Mouse (Mus musculus) liver, embryonic 14.5 days (tissue): Measurements from ENCODE around the gene Sh3d21. TPM values are rescaled to one million over a fixed set of nuclear protein-coding genes. Genes with fewer than 3 reads are reported as not detected.

Experiments used
- ATAC-seq: fragments of 200-750 bp; cut with Nextera tagmentation; 2 replicates; pipeline ENCODE4 v1.8.0; 2017; ENCODE audit warnings: moderate number of reproducible peaks, mild to moderate bottlenecking, moderate library complexity; ENCODE audit not compliant: insufficient read depth
- DNase-seq, 3 experiments: peaks; one replicate each; pipeline ENCODE4 v3.0.0-alpha.2; 2012 to 2013; ENCODE audit warnings: low read depth in 3 of 3, low spot score in 3 of 3
- H3K27ac ChIP-seq: fragments of 300-500 bp; sonication (generic); 2 replicates; pipeline ENCODE4 v1.5.1; 2014; ENCODE audit warnings: moderate library complexity, mild to moderate bottlenecking, control low read depth, inconsistent platforms
- H3K27me3 ChIP-seq: fragments of 300-500 bp; sonication (generic); 2 replicates; pipeline ENCODE4 v1.6.1; 2014; ENCODE audit warnings: mild to moderate bottlenecking, low read length, moderate library complexity; ENCODE audit not compliant: control insufficient read depth, insufficient read depth
- H3K36me3 ChIP-seq: fragments of 300-500 bp; sonication (generic); replicated peaks from 2 replicates; pipeline ENCODE4 v1.6.1; 2014; ENCODE audit warnings: low read depth; ENCODE audit not compliant: control insufficient read depth, insufficient read depth
- H3K4me1 ChIP-seq, 2 experiments: fragments of 200-500 bp in 1 of 2; fragments of 300-500 bp in 1 of 2; sonication (generic) in 1 of 2; replicated peaks; 2 replicates each; pipeline ENCODE4 v1.6.1; 2012 to 2014; ENCODE audit warnings: antibody characterized with exemption in 1 of 2, inconsistent platforms in 1 of 2, low read length in 1 of 2; ENCODE audit not compliant: control insufficient read depth in 2 of 2, insufficient read depth in 2 of 2
- H3K4me2 ChIP-seq: fragments of 300-500 bp; sonication (generic); 2 replicates; pipeline ENCODE4 v1.6.1; 2014; ENCODE audit warnings: low read depth, mild to moderate bottlenecking, control low read depth, moderate library complexity
- H3K4me3 ChIP-seq, 2 experiments: fragments of 200-500 bp in 1 of 2; fragments of 300-500 bp in 1 of 2; sonication (generic) in 1 of 2; 2 replicates each; pipeline ENCODE4 v1.5.1; 2012 to 2014; ENCODE audit warnings: low read depth in 2 of 2, low read length in 2 of 2, mild to moderate bottlenecking in 2 of 2, control low read depth in 1 of 2, inconsistent platforms in 1 of 2, moderate library complexity in 1 of 2; ENCODE audit not compliant: insufficient read depth in 1 of 2
- H3K9ac ChIP-seq: fragments of 300-500 bp; sonication (generic); replicated peaks from 2 replicates; pipeline ENCODE4 v1.6.1; 2014; ENCODE audit warnings: mild to moderate bottlenecking, control low read depth, moderate library complexity
- H3K9me3 ChIP-seq: fragments of 300-500 bp; sonication (generic); 2 replicates; pipeline ENCODE4 v1.6.1; 2016; ENCODE audit warnings: low read length, mixed read lengths; ENCODE audit not compliant: control insufficient read depth
- CTCF ChIP-seq: IDR thresholded peaks from 2 replicates; pipeline ENCODE4 v1.5.1; 2016; ENCODE audit warnings: antibody characterized with exemption, low read depth, control low read depth
- EP300 ChIP-seq: IDR thresholded peaks from 2 replicates; pipeline ENCODE4 v1.6.1; 2016; ENCODE audit warnings: antibody characterized with exemption, low read depth
- WGBS: fragments of 180-500 bp; shearing (Covaris S2); extraction: QIAGEN DNeasy Blood & Tissue Kit; methylation state at CpG from one replicate; pipeline ENCODE4 v1.1.7; 2014; ENCODE audit not compliant: insufficient replicate concordance; 5-methylcytosine and 5-hydroxymethylcytosine counted together
- polyA plus RNA-seq, 2 experiments: library from polyadenylated mRNA; depleted of rRNA in 1 of 2; stranded (reverse) in 1 of 2; unstranded in 1 of 2; fragments of >200 nt; fragmentation: Nextera tagmentation in 1 of 2; extraction: Ambion mirVana in 1 of 2; gene quantifications; 2 replicates each; pipeline versions ENCODE4 v1.2.1 to v1.2.3; 2012 to 2014

The Sh3d21 gene
- polyA plus RNA-seq, 2 experiments = 0.46 to 0.93 TPM

GRCm38 (mm10) chr4:126109613-126110373, 53.5 kb downstream of the Sh3d21 start:
- DNase-seq = no peak
- Histone ChIP-seq H3K36me3 (no peaks in the 10 kb centered on the region), H3K27ac (no peak overlapping the region), H3K9ac (no peak overlapping the region), H3K27me3 (no peaks in the 10 kb centered on the region), H3K4me3 (no peak overlapping the region), H3K4me2 (no peak overlapping the region; the same call in 1 of the 2 replicates), H3K9me3 (no peaks in the 10 kb centered on the region), H3K4me1 (peaks cover 12 to 33% of the 10 kb centered on the region in 2 experiments)
- no peak for TF ChIP-seq EP300
- no peak for TF ChIP-seq CTCF
- ATAC-seq = no peak
- WGBS = 64% methylated on average over 10 of the region's 10 CpGs

- DNase-seq (no peak), ATAC-seq (no peak)
- WGBS = 53% methylated on average over 8 of the region's 8 CpGs
- TF ChIP-seq CTCF (no peak), EP300 (no peak)
- Histone ChIP-seq H3K4me1 (peaks cover 18 to 36% of the 10 kb centered on the region in 2 experiments), H3K36me3 (no peaks in the 10 kb centered on the region), H3K27me3 (no peaks in the 10 kb centered on the region), H3K9me3 (no peaks in the 10 kb centered on the region), H3K27ac (no peak overlapping the region), H3K4me3 (no peak overlapping the region), H3K9ac (no peak overlapping the region), H3K4me2 (no peak overlapping the region)
Observed at GRCm38 (mm10) chr4:126108061-126108740, 55.1 kb downstream of the Sh3d21 start.

GRCm38 (mm10) chr4:126105131-126105783, 58.0 kb downstream of the Sh3d21 start:
- peak overlapping the region in 1 of 2 experiments; percentile 76; a peak in 1 of 4 replicates for H3K4me3 ChIP-seq
- TF ChIP-seq CTCF (no peak), EP300 (no peak)
- no peak overlapping the region; the same call in 1 of the 2 replicates for H3K9ac ChIP-seq
- no peaks in the 10 kb centered on the region for H3K36me3 ChIP-seq
- H3K4me1 ChIP-seq = peaks cover 31 to 43% of the 10 kb centered on the region in 2 experiments
- no peak for DNase-seq
- no peaks in the 10 kb centered on the region for H3K27me3 ChIP-seq
- H3K9me3 ChIP-seq = no peaks in the 10 kb centered on the region
- 71% methylated on average over 7 of the region's 7 CpGs for WGBS
- ATAC-seq = no peak
- H3K27ac ChIP-seq = no peak overlapping the region
- H3K4me2 ChIP-seq = peak overlapping the region; percentile 100

GRCm38 (mm10) chr4:126104261-126105075, 58.8 kb downstream of the Sh3d21 start:
- WGBS = under 1% methylated on average over 34 of the region's 34 CpGs
- H3K4me3 ChIP-seq = peak overlapping the region; percentile 66 to 76
- H3K9ac ChIP-seq = peak overlapping the region; percentile 90
- ATAC-seq = peak; percentile 2; the same call in 1 of the 2 replicates
- TF ChIP-seq CTCF (no peak), EP300 (no peak)
- H3K27me3 ChIP-seq = no peaks in the 10 kb centered on the region
- no peak for DNase-seq
- H3K27ac ChIP-seq = peak overlapping the region; percentile 32
- no peaks in the 10 kb centered on the region for H3K36me3 ChIP-seq
- H3K9me3 ChIP-seq = no peaks in the 10 kb centered on the region
- H3K4me1 ChIP-seq = peaks cover 35 to 43% of the 10 kb centered on the region in 2 experiments
- peak overlapping the region; percentile 100 for H3K4me2 ChIP-seq
